Mouse (Mus musculus) right cerebral cortex, postnatal 14 days (tissue): ENCODE measurements around the gene Zdhhc14.

Experiments
- DNase-seq: peaks from one replicate; pipeline ENCODE4 v3.0.0; 2022

Gene Zdhhc14

DNA sequence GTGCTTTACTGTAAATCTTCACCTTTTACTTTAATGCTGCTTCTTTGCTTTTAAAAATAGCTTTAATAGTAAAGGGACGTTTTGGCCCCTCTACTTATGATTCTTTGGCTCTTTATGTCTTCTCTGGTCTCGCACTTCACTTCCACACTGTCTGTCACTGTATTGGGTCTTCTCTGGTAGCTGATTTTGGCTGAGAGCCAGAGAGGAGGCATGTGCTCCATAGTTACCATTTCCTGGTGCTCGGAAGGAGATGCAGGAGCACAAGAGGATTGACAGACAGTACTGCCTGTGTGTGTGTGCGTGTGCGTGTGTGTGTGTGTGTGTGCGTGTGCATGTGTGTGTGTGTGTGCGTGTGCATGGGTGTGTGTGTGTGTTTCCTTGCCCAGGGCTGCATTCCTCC is 14.2 kb downstream of the Zdhhc14 start:
- peak; percentile 45 for DNase-seq

DNA sequence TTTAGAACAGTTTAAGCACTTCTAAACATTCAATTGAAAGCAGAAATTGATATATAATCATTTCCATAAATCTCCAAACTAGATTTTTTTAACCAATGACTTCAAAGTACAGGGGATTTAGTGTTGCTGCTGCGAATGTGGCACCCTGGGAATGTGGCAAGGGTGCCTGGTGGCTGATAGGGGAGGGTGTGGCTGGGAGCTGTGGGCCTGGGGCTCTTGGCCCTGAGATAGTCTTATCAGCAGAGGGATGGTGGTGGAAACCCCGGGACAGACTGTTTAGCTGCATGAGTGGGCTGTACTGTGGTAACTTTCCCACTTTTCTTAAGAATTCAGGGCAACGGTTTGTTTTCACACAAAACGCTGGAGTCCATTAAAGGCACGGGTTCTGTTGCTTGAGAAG is 14.6 kb downstream of the Zdhhc14 start:
- no peak for DNase-seq

GRCm38 (mm10) chr17:5508030-5508429 is 15.7 kb downstream of the Zdhhc14 start:
- DNase-seq: no peak

DNA sequence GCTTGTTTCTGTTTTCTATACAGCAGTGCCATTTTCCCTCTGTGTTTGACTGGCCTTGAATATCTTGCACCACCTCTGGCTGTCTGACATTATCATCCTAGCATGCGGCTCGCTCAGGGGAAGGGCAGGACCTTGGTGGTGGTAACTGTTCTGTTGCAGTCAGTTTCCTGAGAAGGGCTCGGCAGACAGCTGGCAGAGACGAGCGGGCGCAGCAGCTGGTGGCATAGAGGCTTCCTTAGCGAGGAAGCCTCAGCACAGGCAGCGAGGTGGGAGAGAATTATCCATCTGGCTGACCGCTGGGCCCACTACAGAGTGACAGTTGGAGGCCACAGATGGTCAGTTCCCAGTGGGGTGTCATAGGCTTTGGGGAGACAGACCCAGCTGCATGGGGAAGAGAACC is 18.2 kb downstream of the Zdhhc14 start:
- DNase-seq: no peak

DNA sequence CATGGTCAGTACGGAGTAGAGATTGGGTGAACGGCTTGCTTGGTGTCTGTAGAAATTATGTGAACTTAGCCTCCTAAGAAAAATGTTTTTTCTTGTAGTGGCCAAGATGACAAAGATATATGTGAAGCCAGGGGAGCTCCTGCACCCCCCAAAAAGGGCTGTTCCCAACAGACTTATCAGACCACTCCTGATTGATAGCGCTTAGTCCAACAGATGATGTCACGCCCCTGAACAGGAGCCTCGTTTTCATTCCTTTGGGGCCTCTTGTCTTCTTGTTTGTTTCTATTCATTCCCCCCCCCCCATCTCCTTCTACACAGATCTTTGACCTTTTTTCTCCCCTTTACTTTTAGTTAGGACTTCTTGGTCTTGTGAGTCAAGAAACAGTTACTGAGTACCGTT is 19.4 kb downstream of the Zdhhc14 start:
- DNase-seq: no peak

- DNase-seq: no peak
These were observed 27.1 kb downstream of the Zdhhc14 start for GRCm38 (mm10) chr17:5519466-5519865.

DNA sequence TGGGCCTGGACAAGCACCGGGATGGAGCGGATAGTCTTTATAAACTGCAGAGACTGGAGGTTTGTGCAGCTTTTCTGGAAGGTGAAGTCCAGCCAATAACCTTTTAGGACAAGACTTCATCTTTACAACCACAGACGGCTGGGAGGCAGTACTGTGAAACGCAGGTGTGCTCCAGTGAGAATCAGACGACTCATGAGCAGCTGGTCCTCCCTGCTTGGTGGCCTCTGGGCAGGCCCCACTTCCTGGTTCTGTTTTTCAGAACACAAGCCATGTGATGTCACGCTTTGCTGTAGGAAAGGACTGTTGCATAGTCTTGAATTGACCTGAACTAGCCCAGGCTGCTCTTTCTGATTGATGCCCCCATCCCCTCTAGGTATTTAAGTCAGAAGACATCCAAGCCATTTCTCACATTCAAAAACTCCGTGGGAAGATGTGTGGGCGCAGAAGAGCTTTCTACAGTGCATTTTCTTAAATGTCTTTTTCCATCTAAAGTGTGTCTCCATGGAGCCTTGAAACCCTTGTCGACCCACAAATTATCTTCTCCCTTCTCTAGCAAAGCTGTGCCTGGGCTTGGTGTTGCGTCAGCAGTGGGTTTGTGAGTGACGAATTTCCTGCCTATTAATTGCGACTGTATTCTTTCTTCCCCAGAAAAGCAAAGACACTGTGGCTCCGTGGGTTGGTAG is 27.7 kb downstream of the Zdhhc14 start:
- DNase-seq: no peak

DNA sequence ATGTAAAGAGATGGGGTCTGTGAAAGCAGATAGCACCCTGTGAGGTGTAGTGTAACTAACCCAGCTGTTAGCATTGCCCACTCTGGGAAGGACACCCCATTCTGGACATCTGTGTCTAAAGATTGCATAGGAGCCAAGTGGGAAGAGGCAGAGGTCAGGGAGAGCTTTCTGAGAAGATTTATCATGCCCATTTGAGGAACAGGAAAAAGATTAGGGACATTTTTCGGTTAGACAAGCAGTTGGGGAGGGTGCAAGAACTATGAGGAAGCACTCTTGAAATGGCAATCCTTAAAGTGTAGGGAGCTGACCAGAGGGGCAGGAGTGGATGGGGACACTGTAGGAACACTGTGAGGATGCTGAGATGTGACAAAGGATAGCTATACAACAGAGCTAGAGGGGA is 29.2 kb downstream of the Zdhhc14 start:
- DNase-seq: no peak

- peak; percentile 22 for DNase-seq
These were observed 37.2 kb downstream of the Zdhhc14 start for GRCm38 (mm10) chr17:5529552-5529951.

DNA sequence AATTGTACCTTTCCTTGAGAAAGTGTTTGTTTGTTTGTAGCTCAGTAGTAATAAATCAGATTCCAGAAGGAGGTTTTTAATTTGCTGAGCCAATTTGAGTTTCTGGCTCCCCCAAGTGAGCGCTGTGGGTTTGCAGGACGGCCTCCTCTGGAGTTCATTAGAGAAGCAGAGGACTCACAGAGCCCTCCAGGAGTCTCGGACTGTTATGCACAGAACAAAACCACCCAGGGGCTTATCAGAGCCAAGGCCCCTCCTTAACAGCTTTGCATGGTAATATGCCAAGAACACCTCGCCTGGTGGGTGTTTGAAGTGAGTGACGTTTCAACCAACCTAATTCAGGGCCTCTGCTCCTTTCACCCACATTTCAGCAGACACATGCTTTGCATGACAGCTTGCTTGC is 40.5 kb downstream of the Zdhhc14 start:
- no peak for DNase-seq

DNA sequence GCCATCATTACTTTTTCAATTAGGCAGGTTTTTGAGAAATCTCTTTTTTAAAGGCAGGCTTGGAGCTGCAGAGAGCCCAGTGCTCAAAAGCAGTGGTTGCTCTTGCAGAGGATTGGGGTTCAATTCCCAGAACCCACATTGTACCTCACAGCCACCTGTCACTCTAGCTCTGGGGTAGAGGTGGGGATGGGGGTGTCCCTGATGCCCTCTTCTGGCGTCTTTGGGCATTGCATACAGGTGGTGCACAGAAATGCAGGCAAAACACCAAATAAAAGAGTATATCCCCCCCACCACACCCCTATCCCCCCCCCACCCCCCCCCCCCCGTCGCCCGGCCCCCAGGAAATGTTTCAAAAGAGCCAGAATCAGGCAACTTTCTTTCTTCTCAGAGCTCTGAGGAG is 43.0 kb downstream of the Zdhhc14 start:
- no peak for DNase-seq

GRCm38 (mm10) chr17:5536259-5537094 is 44.1 kb downstream of the Zdhhc14 start:
- no peak for DNase-seq

DNA sequence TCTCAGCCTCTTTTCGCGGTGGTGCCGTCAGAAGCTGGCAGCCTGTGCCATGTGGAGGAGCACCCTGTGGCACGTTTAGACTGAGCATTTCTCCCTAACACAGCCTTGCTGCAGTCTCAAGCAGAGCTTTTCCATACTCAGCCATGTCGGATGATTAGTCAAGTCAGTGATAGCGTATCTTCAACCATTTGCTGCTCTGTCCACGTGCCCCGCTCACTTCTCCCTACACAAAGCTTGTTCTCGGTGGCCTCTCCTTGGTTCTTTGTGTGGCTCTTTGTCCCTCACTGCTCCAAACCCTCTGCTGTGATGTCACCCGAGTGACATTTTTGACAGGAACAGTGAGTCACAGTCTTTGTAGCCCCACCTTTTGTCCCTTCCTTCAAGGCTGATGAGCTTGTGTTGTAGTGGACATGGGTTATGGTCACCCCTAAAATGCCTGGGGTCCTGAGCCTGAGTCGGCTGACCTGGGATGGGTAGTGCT is 44.8 kb downstream of the Zdhhc14 start:
- no peak for DNase-seq

- no peak for DNase-seq
These were observed 49.8 kb downstream of the Zdhhc14 start for GRCm38 (mm10) chr17:5542177-5542576.

DNA sequence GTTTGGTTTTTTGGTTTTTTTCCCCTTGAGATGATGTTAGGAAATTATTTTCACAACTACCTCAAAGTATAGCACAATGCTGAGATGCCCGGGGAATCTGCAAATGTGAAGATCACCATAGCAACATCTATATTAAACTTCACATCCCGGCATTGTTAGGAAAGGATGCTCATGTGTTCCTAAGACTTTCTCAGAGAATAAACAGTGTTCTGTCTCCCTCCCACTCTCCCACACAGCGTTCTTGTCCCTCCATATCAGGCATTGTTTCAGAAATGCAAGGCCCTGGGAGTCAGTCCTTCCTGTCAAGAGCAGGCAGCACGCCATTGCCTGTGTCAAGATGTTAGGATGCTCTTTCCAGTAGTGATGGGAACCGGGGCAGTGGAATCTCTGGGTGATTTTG is 51.7 kb downstream of the Zdhhc14 start:
- DNase-seq: no peak

- no peak for DNase-seq
These were observed 52.7 kb downstream of the Zdhhc14 start for GRCm38 (mm10) chr17:5545065-5545464.

DNA sequence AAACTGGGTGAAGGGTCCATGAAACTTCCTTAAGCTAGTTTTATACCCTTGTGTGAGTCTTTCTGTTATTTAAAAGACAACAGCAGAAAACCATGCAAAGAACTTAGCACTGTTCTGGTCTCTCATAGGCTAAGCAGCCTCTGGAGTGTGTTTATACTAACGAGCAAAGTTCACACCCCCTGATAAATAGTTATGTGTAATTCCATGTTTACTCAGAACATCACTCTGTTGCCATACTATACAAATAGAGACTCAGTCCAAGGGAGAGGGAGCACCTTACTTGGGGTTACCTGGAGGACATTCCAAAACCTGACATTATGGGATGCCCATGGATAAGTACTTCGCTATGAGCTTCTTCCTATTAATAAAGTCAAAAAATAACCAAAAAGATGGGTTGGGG is 56.2 kb downstream of the Zdhhc14 start:
- DNase-seq: no peak

- DNase-seq: no peak
These were observed 57.1 kb downstream of the Zdhhc14 start for GRCm38 (mm10) chr17:5549460-5549859.

DNA sequence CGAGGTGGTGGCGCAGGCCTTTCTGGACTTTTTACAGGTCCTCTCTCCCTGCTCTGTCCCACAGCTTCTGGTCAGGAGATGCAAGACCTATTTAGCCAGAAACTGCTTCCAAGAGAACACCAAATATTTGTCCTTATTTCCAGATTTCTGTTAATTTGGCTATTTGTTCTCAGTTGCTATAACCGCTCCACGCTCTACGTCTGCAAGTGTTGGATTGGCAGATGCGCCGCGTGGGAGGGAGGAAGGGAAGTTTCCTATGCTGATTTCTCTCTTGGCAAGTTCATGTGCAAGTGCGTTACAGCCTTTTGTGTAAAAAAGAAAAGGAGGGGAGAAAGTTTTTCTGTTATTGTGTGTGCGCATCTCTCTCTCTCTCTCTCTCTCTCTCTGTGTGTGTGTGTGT is 58.1 kb downstream of the Zdhhc14 start:
- DNase-seq: peak; percentile 67

DNA sequence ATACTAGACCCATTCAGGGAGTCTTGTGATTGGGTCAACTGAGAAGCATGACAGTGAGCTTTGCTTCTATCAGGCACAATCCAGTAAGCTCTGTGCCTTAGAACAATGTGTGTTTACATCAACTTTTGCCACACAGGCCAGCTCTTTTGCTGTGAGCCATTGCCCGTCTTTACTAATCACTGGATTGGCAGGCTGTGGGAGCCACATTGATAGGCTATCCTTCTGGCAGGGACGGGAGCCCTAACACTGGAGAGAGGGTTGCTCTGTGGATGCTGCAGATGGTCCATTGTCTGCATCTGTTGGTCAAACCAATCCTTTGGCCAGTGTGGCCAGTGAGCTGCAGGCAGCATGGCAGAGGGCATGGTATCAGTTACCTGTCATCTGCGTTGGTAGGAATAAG is 58.8 kb downstream of the Zdhhc14 start:
- no peak for DNase-seq

- no peak for DNase-seq
These were observed 59.8 kb downstream of the Zdhhc14 start for GRCm38 (mm10) chr17:5552036-5552760.

DNA sequence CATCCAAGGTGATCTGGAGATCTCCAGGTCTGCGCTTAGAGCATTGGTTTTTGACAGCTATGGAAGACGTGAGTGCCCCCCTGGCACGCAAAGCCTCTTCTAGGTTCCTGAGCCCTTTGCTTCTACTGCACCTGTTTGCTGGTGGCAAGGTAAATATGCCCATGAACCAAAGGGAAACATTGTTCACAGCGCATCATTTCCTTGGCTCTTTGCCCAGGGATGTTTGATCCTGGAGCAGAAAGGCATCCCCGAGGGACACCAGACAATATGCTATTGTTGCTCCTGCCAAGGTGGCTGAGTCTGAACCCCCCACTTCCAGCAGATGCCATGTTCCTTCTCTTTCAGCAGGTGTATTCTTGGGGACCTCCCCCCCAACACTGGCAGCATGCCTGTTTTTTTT is 61.2 kb downstream of the Zdhhc14 start:
- DNase-seq: no peak

GRCm38 (mm10) chr17:5554573-5554972 is 62.2 kb downstream of the Zdhhc14 start:
- DNase-seq: no peak

- no peak for DNase-seq
These were observed 64.2 kb downstream of the Zdhhc14 start for GRCm38 (mm10) chr17:5556568-5556967.
